Mouse (Mus musculus) CH12.LX (cell line): ENCODE results near the gene Rps6ka2. TPM values are rescaled to one million over a fixed set of nuclear protein-coding genes. Genes with fewer than 3 reads are reported as not detected.

ENCODE experiments used
- DNase-seq: peaks from one replicate; pipeline ENCODE4 v3.0.0-alpha.2; 2013; ENCODE audit errors: extremely low read depth
- H3K27ac ChIP-seq: 2 replicates; pipeline ENCODE4 v1.5.1; 2012; ENCODE audit warnings: low read depth, mild to moderate bottlenecking, control low read depth, moderate library complexity; ENCODE audit not compliant: insufficient read depth
- H3K27me3 ChIP-seq: replicated peaks from 2 replicates; pipeline ENCODE3; 2012; ENCODE audit warnings: inconsistent platforms
- H3K36me3 ChIP-seq, 2 experiments: replicated peaks in 1 of 2; 2 replicates each; pipeline versions ENCODE3 to v1.6.1; 2012; ENCODE audit warnings: inconsistent platforms in 1 of 2, low read length in 1 of 2, mild to moderate bottlenecking in 1 of 2, mixed read lengths in 1 of 2, moderate library complexity in 1 of 2; ENCODE audit not compliant: control insufficient read depth in 1 of 2, insufficient read depth in 1 of 2
- H3K4me1 ChIP-seq, 2 experiments: 2 replicates each; pipeline ENCODE4 v1.6.1; 2012; ENCODE audit warnings: inconsistent platforms in 1 of 2, moderate library complexity in 1 of 2; ENCODE audit not compliant: insufficient read depth in 2 of 2, control insufficient read depth in 1 of 2
- H3K4me2 ChIP-seq: 2 replicates; pipeline ENCODE4 v1.6.1; 2012; ENCODE audit warnings: low read depth, mild to moderate bottlenecking, control low read depth; ENCODE audit not compliant: poor library complexity, insufficient read depth, severe bottlenecking
- H3K4me3 ChIP-seq, 3 experiments: fragments of 150-350 bp in 1 of 3; sonication (generic) in 1 of 3; replicated peaks in 1 of 3; 2 replicates each; pipeline versions ENCODE3 to v1.5.1; 2011 to 2012; ENCODE audit warnings: low read depth in 2 of 3, low read length in 2 of 3, mild to moderate bottlenecking in 2 of 3, moderate library complexity in 2 of 3, control low read depth in 1 of 3, improper control_type of control experiment in 1 of 3, inconsistent platforms in 1 of 3, mixed read lengths in 1 of 3; ENCODE audit not compliant: poor library complexity in 1 of 3
- H3K79me2 ChIP-seq: replicated peaks from 2 replicates; pipeline ENCODE4 v1.6.1; 2012; ENCODE audit warnings: mild to moderate bottlenecking, moderate library complexity; ENCODE audit not compliant: control insufficient read depth, poor library complexity, insufficient read depth, severe bottlenecking; ENCODE audit errors: extremely low read depth
- H3K9ac ChIP-seq: 2 replicates; pipeline ENCODE4 v1.6.1; 2012; ENCODE audit warnings: low read depth, mild to moderate bottlenecking, control low read depth, moderate library complexity; ENCODE audit not compliant: insufficient read depth
- H3K9me3 ChIP-seq: replicated peaks from 2 replicates; pipeline ENCODE3; 2012; ENCODE audit warnings: low read length, inconsistent platforms, mixed read lengths
- CTCF ChIP-seq, 2 experiments: IDR thresholded peaks in 1 of 2; conservative IDR thresholded peaks in 1 of 2; 2 replicates each; pipeline ENCODE4 v1.5.1; 2011 to 2012; ENCODE audit warnings: low read depth in 2 of 2, low read length in 2 of 2, improper control_type of control experiment in 1 of 2, inconsistent platforms in 1 of 2, mild to moderate bottlenecking in 1 of 2, moderate library complexity in 1 of 2
- ELF1 ChIP-seq: IDR thresholded peaks from 2 replicates; pipeline ENCODE4 v1.6.1; 2014; ENCODE audit warnings: low read depth, mild to moderate bottlenecking, inconsistent platforms, low read length, improper control_type of control experiment
- ETS1 ChIP-seq: conservative IDR thresholded peaks from 2 replicates; pipeline ENCODE4 v1.6.1; 2012; ENCODE audit warnings: low read depth, mild to moderate bottlenecking, inconsistent platforms, low read length, improper control_type of control experiment, moderate library complexity
- GABPA ChIP-seq: IDR thresholded peaks from 2 replicates; pipeline ENCODE4 v1.6.1; 2012; ENCODE audit warnings: low read depth, low read length, improper control_type of control experiment, inconsistent platforms; ENCODE audit not compliant: insufficient replicate concordance
- JUN ChIP-seq: IDR thresholded peaks from 2 replicates; pipeline ENCODE4 v1.6.1; 2011; ENCODE audit warnings: low read depth, mild to moderate bottlenecking, low read length, improper control_type of control experiment, moderate library complexity; ENCODE audit not compliant: insufficient read depth
- MAZ ChIP-seq: IDR thresholded peaks from 2 replicates; pipeline ENCODE4 v1.6.1; 2012; ENCODE audit warnings: low read depth, mild to moderate bottlenecking, inconsistent platforms, low read length, improper control_type of control experiment, moderate library complexity
- MYC ChIP-seq: IDR thresholded peaks from 2 replicates; pipeline ENCODE4 v1.6.1; 2011; ENCODE audit warnings: low read depth, mild to moderate bottlenecking, improper control_type of control experiment, low read length
- NELFE ChIP-seq: IDR thresholded peaks from 2 replicates; pipeline ENCODE4 v1.6.1; 2011; ENCODE audit warnings: low read depth, low read length, improper control_type of control experiment
- PAX5 ChIP-seq: IDR thresholded peaks from 2 replicates; pipeline ENCODE4 v1.6.1; 2012; ENCODE audit warnings: low read length, inconsistent platforms, mixed read lengths
- SIN3A ChIP-seq: IDR thresholded peaks from 2 replicates; pipeline ENCODE4 v1.6.1; 2012; ENCODE audit warnings: low read length, improper control_type of control experiment, inconsistent platforms
- SMC3 ChIP-seq: IDR thresholded peaks from 2 replicates; pipeline ENCODE4 v1.6.1; 2011; ENCODE audit warnings: low read depth, low read length, improper control_type of control experiment
- UBTF ChIP-seq: IDR thresholded peaks from 2 replicates; pipeline ENCODE4 v1.6.1; 2012; ENCODE audit warnings: low read depth, mild to moderate bottlenecking, inconsistent platforms, low read length, improper control_type of control experiment, moderate library complexity
- USF2 ChIP-seq: conservative IDR thresholded peaks from 2 replicates; pipeline ENCODE4 v1.6.1; 2011; ENCODE audit warnings: low read depth, low read length, improper control_type of control experiment
- ZC3H11A ChIP-seq: IDR thresholded peaks from 2 replicates; pipeline ENCODE4 v1.6.1; 2012; ENCODE audit warnings: low read depth, mild to moderate bottlenecking, inconsistent platforms, low read length, improper control_type of control experiment
- ZNF384 ChIP-seq: IDR thresholded peaks from 2 replicates; pipeline ENCODE4 v1.6.1; 2012; ENCODE audit warnings: low read depth, low read length, improper control_type of control experiment, inconsistent platforms
- dilution Hi-C: fragments of 300-500 bp; cut with MboI; formaldehyde crosslinking; loops from 2 replicates; pipeline ENCODE4 v1.14.3; 2020; ENCODE audit warnings: low sequenced_read_pairs; ENCODE audit not compliant: extremely low pct_unique_long_range_greater_than_20kb, extremely low pct_ligation_motif_present
- in situ Hi-C: fragments of 300-500 bp; cut with MboI; formaldehyde crosslinking; loops from 3 replicates; pipeline ENCODE4 v1.14.3; 2019; ENCODE audit warnings: low sequenced_read_pairs, low pct_ligation_motif_present, low pct_unique_long_range_greater_than_20kb, mixed read lengths
- polyA plus RNA-seq: library from polyadenylated mRNA; unstranded; fragments of >175 nt; gene quantifications from 2 replicates; pipeline ENCODE4 v1.2.1, GENCODE M21; 2012; ENCODE audit warnings: low read depth; ENCODE audit not compliant: insufficient read length
- total RNA-seq, 2 experiments: library from RNA; depleted of rRNA; stranded (reverse); fragments of 300-350 nt in 1 of 2; fragments of >200 nt in 1 of 2; gene quantifications; 2 replicates each; pipeline ENCODE4 v1.2.3; 2012 to 2014

Gene Rps6ka2
- total and polyA plus RNA-seq, 3 experiments = 0.64 to 1.4 (median 0.91) TPM

DNA sequence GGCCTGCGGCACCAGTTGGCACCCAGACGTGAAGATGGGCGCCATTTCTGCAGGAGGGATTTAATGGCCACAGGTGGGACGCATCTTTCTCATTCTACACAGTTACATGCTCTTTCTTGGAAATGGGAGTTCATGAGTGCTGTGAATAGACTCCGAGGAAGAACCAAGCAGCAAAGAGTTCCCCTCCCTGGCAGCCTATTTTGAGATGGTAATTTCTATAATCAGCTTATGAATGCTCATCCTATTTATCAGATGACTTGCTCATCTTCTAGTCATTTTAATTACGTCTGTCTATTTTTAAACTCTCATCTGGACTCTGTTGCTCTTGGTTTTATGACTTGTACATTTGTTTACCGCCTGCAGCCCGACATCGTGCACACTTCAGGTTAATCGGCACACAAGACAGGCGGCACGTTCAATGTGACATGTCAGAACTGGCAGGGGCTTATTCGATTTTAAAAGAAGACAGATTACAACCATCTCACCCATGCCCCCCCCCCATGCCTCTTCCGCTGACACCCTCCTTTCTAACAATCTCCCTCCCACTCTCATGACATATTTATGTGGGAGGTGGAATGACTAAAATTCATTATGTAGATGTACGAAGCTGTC is 88.9 kb downstream of the Rps6ka2 start:
- Histone ChIP-seq H3K36me3 (no peaks in the 10 kb centered on the region), H3K4me3 (no peak overlapping the region), H3K27me3 (no peaks in the 10 kb centered on the region), H3K79me2 (no peaks in the 10 kb centered on the region), H3K9me3 (no peaks in the 10 kb centered on the region), H3K9ac (no peak overlapping the region), H3K27ac (no peak overlapping the region)
- dilution Hi-C loops (no loop called here), in situ Hi-C loops (no loop called here)
- TF ChIP-seq MAZ (no peak), SMC3 (no peak), NELFE (no peak), UBTF (no peak), GABPA (no peak), PAX5 (no peak), CTCF (conservative IDR thresholded peaks at IDR 0.05 in 1 of 2, IDR thresholded peaks at IDR 0.05 in 1 of 2; ENCODE audit: low read depth in 2 of 2, low read length in 2 of 2) (no peak), ETS1 (no peak)
- TF ChIP-seq, all 38 proteins: peak for 0
- DNase-seq = no peak
- Histone ChIP-seq H3K4me2 (no peak overlapping the region), H3K4me1 (no peaks in the 10 kb centered on the region)

DNA sequence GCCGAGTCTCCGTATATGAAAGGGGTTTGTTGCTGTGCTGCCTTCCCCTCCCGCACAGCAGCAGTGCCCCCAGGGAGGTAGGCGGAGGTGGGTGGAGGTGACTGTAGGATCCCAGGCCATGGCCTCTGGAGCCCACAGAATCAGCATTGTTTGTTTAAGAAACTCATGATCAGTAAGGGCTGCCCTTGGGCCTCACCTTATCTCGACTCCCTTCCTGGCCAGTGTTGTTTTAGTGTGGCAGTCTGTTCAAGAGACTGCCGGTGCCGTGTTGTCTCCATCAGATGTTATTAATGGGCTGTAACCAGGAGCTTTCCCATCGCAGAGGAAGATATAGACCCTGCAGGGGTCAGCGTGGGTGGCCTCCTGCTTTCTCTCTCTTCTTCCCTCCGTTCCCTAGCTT is 90.4 kb downstream of the Rps6ka2 start:
- dilution Hi-C loops (no loop called here), in situ Hi-C loops (no loop called here)
- DNase-seq = no peak
- H3K27me3 ChIP-seq = no peaks in the 10 kb centered on the region
- H3K4me2 ChIP-seq = no peak overlapping the region
- H3K4me3 ChIP-seq = no peak overlapping the region
- H3K27ac ChIP-seq = no peak overlapping the region
- H3K4me1 ChIP-seq = 0 out of 4 replicates have a peak, but pooled peaks cover 0 to 2% of the 10 kb centered on the region in 2 experiments
- H3K9ac ChIP-seq = no peak overlapping the region
- no peaks in the 10 kb centered on the region for H3K36me3 ChIP-seq
- no peaks in the 10 kb centered on the region for H3K9me3 ChIP-seq
- TF ChIP-seq CTCF (conservative IDR thresholded peaks at IDR 0.05 in 1 of 2, IDR thresholded peaks at IDR 0.05 in 1 of 2; ENCODE audit: low read depth in 2 of 2, low read length in 2 of 2) (no peak), MYC (no peak), ZC3H11A (no peak), ELF1 (no peak), GABPA (no peak), USF2 (no peak), SIN3A (no peak), ZNF384 (no peak), JUN (no peak)
- H3K79me2 ChIP-seq = no peaks in the 10 kb centered on the region
